Mouse (Mus musculus): ENCODE measurements around the gene Plod3.

GRCm38 (mm10) chr5:136942781-136943180 is 44.0 kb upstream of the Plod3 start:
- TF ChIP-seq EP300 (IDR thresholded peaks at IDR 0.05): no peak
- no peak for TF ChIP-seq CTCF (IDR thresholded peaks at IDR 0.05)

Data from lung, postnatal 0 days (tissue).